Mouse (Mus musculus) testis, postnatal 14 days (tissue): Measurements from ENCODE around the gene Zfp966.
"Not testable (repeated sequence)": the region's sequence is repeated elsewhere in the genome, so short reads cannot be mapped to it uniquely, and the experiment has no call there.

Experiments
- DNase-seq: peaks from one replicate; pipeline ENCODE4 v3.0.0; 2021; ENCODE audit warnings: low spot score

Zfp966 gene

GRCm38 (mm10) chr2:175931000-175931399 is at the start of gene Zfp966:
Gene Zfp966 (minus strand): TSS chr2:175931100.
- DNase-seq = not testable (repeated sequence)

- not testable (repeated sequence) for DNase-seq
Measured at GRCm38 (mm10) chr2:175965031-175965430, 34.1 kb upstream of the Zfp966 start, which contains the start of gene Gm2026. Gene Gm2026 (plus strand): TSS chr2:175965331.

GRCm38 (mm10) chr2:175869024-175869423 is 61.9 kb downstream of the Zfp966 start, which contains the start of gene Gm6710:
Gene Gm6710 (plus strand): TSS chr2:175869219.
- DNase-seq = not testable (repeated sequence)
